Mouse (Mus musculus): ENCODE measurements around the gene Dop1b. TPM values are rescaled to one million over a fixed set of nuclear protein-coding genes. Genes with fewer than 3 reads are reported as not detected.
"Not testable (repeated sequence)": the region's sequence is repeated elsewhere in the genome, so short reads cannot be mapped to it uniquely, and the experiment has no call there.

Gene Dop1b
- polyA plus RNA-seq (2012; rRNA removed), result 51.8 and 63.3 TPM in 2 replicates

DNA sequence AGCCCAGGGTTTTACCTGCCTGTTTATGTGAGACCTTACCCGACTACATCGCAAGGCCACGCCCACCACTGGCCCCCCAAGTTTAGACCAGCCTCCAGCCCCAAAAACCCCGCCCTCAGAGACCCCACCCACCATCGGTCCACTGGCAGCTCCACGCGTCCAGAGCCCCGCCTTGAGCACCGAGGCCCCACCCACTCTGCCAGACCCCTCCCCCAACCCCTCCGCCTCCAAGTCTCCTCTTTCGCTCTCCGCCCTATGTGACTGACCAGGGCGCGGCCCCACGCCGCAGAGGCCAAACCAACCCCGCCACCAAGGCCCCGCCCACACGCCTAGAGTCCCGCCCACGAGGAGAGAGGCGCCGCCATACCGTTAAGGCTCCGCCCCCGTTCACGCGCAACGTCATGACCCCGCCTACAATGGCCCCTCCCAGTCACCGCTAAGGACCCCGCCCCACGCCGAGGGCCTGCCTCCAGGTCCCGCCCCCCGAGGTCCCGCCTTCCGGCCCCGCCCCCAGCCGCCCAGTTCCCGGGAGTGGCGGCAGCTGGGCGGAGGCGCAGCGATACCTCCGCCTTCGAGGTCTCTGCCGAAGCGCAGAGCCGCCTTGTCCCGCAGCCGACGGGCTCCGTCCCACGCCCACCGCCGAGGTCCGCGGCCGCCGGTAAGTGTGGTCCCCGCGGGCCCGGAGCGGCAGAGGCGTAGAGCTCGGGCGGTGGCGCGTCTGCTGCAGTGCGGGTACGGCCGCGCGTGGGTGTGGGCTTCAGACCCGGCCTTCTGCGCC lies at the start of gene Dop1b:
Gene Dop1b (plus strand): TSS at position 494 of the 778 bp plus-strand sequence.
- peak; percentile 99 for DNase-seq (ENCODE audit: low read depth)
- TF ChIP-seq CTCF (IDR thresholded peaks at IDR 0.05; ENCODE audit: borderline replicate concordance, extremely low read depth, insufficient read depth, insufficient read length) (no peak), POLR2A (IDR thresholded peaks at IDR 0.05; ENCODE audit: borderline replicate concordance, extremely low read depth, insufficient read depth, insufficient read length, poor library complexity, severe bottlenecking) (peak; percentile 89)

DNA sequence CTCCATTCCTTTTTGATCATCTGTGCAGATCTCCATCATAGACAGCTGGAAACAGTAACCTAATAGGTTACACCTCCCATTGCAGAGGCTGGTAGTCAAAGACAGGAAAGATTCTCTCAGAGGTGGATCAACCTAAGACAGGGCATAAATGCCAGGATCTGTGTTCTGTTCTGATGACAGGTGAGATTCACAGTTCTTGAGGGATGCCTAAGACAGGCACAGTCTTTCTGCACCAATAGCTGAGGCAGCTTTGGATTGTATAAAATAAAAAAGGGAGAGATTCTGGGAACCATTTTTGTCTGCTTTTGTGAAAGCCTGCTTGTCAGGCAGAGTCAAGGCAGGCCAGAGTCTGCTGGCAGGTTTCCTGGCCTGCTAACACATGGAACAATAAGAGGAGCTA lies 43.7 kb upstream of the Dop1b start:
- DNase-seq (ENCODE audit: low read depth), result no peak
- TF ChIP-seq POLR2A (IDR thresholded peaks at IDR 0.05; ENCODE audit: borderline replicate concordance, extremely low read depth, insufficient read depth, insufficient read length, poor library complexity, severe bottlenecking), result no peak
- no peak for TF ChIP-seq CTCF (IDR thresholded peaks at IDR 0.05; ENCODE audit: borderline replicate concordance, extremely low read depth, insufficient read depth, insufficient read length)

GRCm38 (mm10) chr16:93669521-93669920 lies 42.2 kb upstream of the Dop1b start:
- TF ChIP-seq POLR2A (IDR thresholded peaks at IDR 0.05; ENCODE audit: borderline replicate concordance, extremely low read depth, insufficient read depth, insufficient read length, poor library complexity, severe bottlenecking) (no peak), CTCF (IDR thresholded peaks at IDR 0.05; ENCODE audit: borderline replicate concordance, extremely low read depth, insufficient read depth, insufficient read length) (no peak)
- DNase-seq (ENCODE audit: low read depth), result no peak

DNA sequence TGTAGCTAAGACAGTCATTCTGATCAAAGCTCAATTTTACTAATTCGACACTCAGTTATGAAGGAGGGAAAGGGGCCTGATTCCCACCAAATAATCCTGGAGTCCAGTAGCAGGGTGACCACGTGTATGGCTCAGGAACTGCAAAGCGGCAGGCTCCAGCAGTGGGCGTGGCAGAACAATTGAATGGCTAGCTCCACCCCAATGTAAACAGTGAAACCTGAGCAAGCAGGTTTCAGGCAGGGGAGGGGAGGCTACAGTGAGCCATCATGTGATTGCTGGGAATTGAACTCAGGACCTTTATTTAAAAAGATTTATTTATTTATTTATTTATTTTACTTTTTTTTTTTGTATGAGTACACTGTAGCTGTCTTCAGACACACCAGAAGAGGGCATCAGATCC lies 41.2 kb upstream of the Dop1b start:
- DNase-seq (ENCODE audit: low read depth), result not testable (repeated sequence)

DNA sequence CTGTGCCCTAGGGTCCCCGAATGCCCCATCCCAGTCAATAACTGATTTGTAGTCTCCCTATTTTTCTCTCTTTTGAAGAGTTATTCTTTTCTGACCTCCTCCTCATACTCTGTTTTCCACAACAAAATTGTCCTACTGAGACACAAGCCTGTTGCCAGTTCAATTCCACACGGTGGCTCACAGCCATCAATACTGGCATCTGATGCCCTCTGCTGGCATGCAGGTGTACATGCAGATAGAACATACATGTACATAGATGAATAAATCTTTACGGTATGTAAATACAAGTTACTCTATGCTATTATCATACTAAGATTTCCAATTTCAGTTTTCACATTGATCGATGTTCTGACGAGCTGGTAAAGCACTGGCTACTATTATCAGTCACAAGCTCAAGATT lies 40.6 kb upstream of the Dop1b start:
- peak; percentile 29; the same call in 1 of the 2 replicates for TF ChIP-seq CTCF (IDR thresholded peaks at IDR 0.05; ENCODE audit: borderline replicate concordance, extremely low read depth, insufficient read depth, insufficient read length)
- no peak for TF ChIP-seq POLR2A (IDR thresholded peaks at IDR 0.05; ENCODE audit: borderline replicate concordance, extremely low read depth, insufficient read depth, insufficient read length, poor library complexity, severe bottlenecking)
- DNase-seq (ENCODE audit: low read depth), result no peak

GRCm38 (mm10) chr16:93676376-93676775 lies 35.3 kb upstream of the Dop1b start:
- TF ChIP-seq POLR2A (IDR thresholded peaks at IDR 0.05; ENCODE audit: borderline replicate concordance, extremely low read depth, insufficient read depth, insufficient read length, poor library complexity, severe bottlenecking), result no peak
- TF ChIP-seq CTCF (IDR thresholded peaks at IDR 0.05; ENCODE audit: borderline replicate concordance, extremely low read depth, insufficient read depth, insufficient read length), result no peak
- DNase-seq (ENCODE audit: low read depth), result no peak

- TF ChIP-seq POLR2A (IDR thresholded peaks at IDR 0.05; ENCODE audit: borderline replicate concordance, extremely low read depth, insufficient read depth, insufficient read length, poor library complexity, severe bottlenecking) (no peak), CTCF (IDR thresholded peaks at IDR 0.05; ENCODE audit: borderline replicate concordance, extremely low read depth, insufficient read depth, insufficient read length) (no peak)
- no peak for DNase-seq (ENCODE audit: low read depth)
Observed at GRCm38 (mm10) chr16:93678206-93678605, 33.5 kb upstream of the Dop1b start.

DNA sequence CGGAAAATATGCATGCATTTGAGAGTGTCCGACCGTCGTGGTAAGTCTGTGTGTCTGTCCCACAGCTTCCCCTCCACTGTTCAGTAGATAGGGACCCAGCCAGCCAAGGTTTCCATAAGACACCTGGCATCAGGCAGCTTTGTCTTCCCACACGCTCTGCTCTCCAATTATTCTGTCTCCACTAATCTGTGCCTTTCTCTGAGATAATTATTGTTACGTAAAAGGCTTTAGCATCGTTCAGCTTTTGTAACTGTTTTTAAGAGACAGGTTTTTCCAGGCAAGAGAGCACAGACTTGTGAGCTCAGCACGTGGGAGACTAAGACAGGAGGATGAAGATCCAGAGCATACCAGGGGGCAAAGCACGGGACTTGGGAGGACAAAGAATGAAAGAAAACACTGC lies 32.5 kb upstream of the Dop1b start:
- no peak for TF ChIP-seq CTCF (IDR thresholded peaks at IDR 0.05; ENCODE audit: borderline replicate concordance, extremely low read depth, insufficient read depth, insufficient read length)
- no peak for DNase-seq (ENCODE audit: low read depth)

GRCm38 (mm10) chr16:93682156-93682688 lies 29.5 kb upstream of the Dop1b start:
- TF ChIP-seq CTCF (IDR thresholded peaks at IDR 0.05; ENCODE audit: borderline replicate concordance, extremely low read depth, insufficient read depth, insufficient read length), result no peak
- no peak for TF ChIP-seq POLR2A (IDR thresholded peaks at IDR 0.05; ENCODE audit: borderline replicate concordance, extremely low read depth, insufficient read depth, insufficient read length, poor library complexity, severe bottlenecking)
- DNase-seq (ENCODE audit: low read depth), result no peak

DNA sequence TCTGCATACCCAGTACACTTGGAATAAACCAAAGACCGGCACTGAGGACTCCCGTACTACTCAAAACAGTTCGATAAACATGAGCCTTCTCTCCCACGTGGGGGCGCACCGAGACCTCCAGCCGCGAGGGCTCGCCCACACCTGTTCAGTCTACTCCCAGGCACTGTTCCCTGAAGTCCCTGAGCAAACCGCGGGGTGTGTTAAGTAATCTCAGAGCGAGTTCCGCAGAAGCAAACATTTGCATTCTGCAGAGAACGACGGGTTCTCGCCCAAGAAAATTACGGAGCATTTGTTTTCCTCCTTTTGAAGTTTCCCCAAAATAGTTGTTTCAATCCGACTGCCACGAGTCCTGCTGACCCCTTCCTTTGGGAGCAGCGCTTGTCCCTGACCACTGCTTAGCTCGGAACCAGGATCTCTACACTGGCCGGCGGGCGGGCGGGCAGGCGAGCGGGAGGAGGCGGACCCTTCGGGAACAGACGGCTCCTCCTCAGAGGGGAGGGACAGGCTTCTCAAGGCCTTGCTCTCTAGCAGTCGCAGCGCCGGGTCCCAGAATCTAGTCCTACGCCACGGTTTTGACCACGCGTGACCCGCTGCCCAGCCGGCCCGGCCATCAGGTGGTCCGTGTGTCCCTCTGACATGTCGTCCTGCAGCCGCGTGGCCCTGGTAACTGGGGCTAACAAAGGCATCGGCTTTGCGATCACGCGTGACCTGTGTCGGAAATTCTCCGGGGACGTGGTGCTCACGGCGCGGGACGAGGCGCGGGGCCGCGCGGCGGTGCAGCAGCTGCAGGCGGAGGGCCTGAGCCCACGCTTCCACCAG lies 28.8 kb upstream of the Dop1b start, which contains the start of gene Cbr3:
Gene Cbr3 (plus strand): TSS at position 527 of the 819 bp plus-strand sequence.
- peak; percentile 52 for TF ChIP-seq CTCF (IDR thresholded peaks at IDR 0.05; ENCODE audit: borderline replicate concordance, extremely low read depth, insufficient read depth, insufficient read length)
- TF ChIP-seq POLR2A (IDR thresholded peaks at IDR 0.05; ENCODE audit: borderline replicate concordance, extremely low read depth, insufficient read depth, insufficient read length, poor library complexity, severe bottlenecking), result no peak
- peak; percentile 71 for DNase-seq (ENCODE audit: low read depth)

- no peak for TF ChIP-seq CTCF (IDR thresholded peaks at IDR 0.05; ENCODE audit: borderline replicate concordance, extremely low read depth, insufficient read depth, insufficient read length)
- no peak for TF ChIP-seq POLR2A (IDR thresholded peaks at IDR 0.05; ENCODE audit: borderline replicate concordance, extremely low read depth, insufficient read depth, insufficient read length, poor library complexity, severe bottlenecking)
- peak; percentile 29 for DNase-seq (ENCODE audit: low read depth)
Observed at GRCm38 (mm10) chr16:93683508-93684236, 28.0 kb upstream of the Dop1b start.
